Mouse (Mus musculus) kidney, embryonic 15.5 days (tissue): ENCODE measurements around the gene Tas2r143. TPM values are rescaled to one million over a fixed set of nuclear protein-coding genes. Genes with fewer than 3 reads are reported as not detected.

Experiments used
- ATAC-seq: fragments of 200-750 bp; cut with Nextera tagmentation; replicated peaks from 2 replicates; pipeline ENCODE4 v1.8.0; 2017; ENCODE audit warnings: moderate TSS enrichment; ENCODE audit not compliant: low FRiP score
- H3K27ac ChIP-seq: fragments of 300-500 bp; sonication (generic); 2 replicates; pipeline ENCODE4 v1.5.1; 2015; ENCODE audit warnings: mild to moderate bottlenecking, inconsistent platforms
- H3K27me3 ChIP-seq: fragments of 300-500 bp; sonication (generic); 2 replicates; pipeline ENCODE4 v1.6.1; 2015; ENCODE audit warnings: inconsistent platforms
- H3K36me3 ChIP-seq: fragments of 300-500 bp; sonication (generic); 2 replicates; pipeline ENCODE4 v1.6.1; 2015; ENCODE audit warnings: inconsistent platforms
- H3K4me1 ChIP-seq: fragments of 300-500 bp; sonication (generic); 2 replicates; pipeline ENCODE4 v1.6.1; 2015; ENCODE audit warnings: inconsistent platforms
- H3K4me2 ChIP-seq: fragments of 300-500 bp; sonication (generic); 2 replicates; pipeline ENCODE4 v1.6.1; 2015; ENCODE audit warnings: moderate library complexity, mild to moderate bottlenecking, inconsistent platforms
- H3K4me3 ChIP-seq: fragments of 300-500 bp; sonication (generic); replicated peaks from 2 replicates; pipeline ENCODE4 v1.5.1; 2015; ENCODE audit warnings: mild to moderate bottlenecking, inconsistent platforms
- H3K9ac ChIP-seq: fragments of 300-500 bp; sonication (generic); 2 replicates; pipeline ENCODE4 v1.6.1; 2015; ENCODE audit warnings: mild to moderate bottlenecking, inconsistent platforms
- H3K9me3 ChIP-seq: fragments of 300-500 bp; sonication (generic); replicated peaks from 2 replicates; pipeline ENCODE4 v1.6.1; 2016; ENCODE audit warnings: inconsistent platforms
- WGBS: fragments of 180-500 bp; shearing (Covaris S2); methylation state at CpG from one replicate; pipeline ENCODE4 v1.1.7; 2015; ENCODE audit warnings: mixed read lengths; 5-methylcytosine and 5-hydroxymethylcytosine counted together
- polyA plus RNA-seq: library from polyadenylated mRNA; unstranded; fragments of >200 nt; fragmentation: Nextera tagmentation; extraction: Ambion mirVana; gene quantifications from 2 replicates; pipeline ENCODE4 v1.2.1, GENCODE M21; 2015

The Tas2r143 gene
- polyA plus RNA-seq, 1 experiment from 2014 or later, result not detected

DNA sequence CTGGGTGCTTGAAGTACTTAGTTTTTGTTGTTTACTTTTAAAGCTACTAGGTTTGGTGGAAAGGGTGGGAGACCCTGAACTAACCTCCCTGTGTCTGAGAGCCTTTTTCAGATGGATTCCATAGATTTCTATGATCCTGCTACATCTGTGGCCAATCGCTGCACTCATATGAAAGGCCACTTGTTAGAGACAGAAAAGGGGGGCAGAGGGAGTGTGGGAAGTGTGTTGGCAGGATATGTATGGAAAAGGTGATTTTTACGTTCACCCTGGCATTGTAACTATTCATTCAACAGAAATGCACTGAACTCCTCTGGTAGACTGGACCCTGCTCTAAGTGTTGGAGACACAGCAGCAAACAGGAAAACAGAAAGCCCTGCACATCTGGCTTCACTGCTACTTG, 18.8 kb upstream of the Tas2r143 start:
- no peak for ATAC-seq
- Histone ChIP-seq H3K4me3 (no peak overlapping the region), H3K4me2 (no peak overlapping the region), H3K9me3 (no peaks in the 10 kb centered on the region), H3K27me3 (no peaks in the 10 kb centered on the region), H3K36me3 (no peaks in the 10 kb centered on the region), H3K4me1 (peaks cover 21% of the 10 kb centered on the region), H3K27ac (no peak overlapping the region), H3K9ac (no peak overlapping the region)
- 67% methylated on average over 2 of the region's 2 CpGs for WGBS

DNA sequence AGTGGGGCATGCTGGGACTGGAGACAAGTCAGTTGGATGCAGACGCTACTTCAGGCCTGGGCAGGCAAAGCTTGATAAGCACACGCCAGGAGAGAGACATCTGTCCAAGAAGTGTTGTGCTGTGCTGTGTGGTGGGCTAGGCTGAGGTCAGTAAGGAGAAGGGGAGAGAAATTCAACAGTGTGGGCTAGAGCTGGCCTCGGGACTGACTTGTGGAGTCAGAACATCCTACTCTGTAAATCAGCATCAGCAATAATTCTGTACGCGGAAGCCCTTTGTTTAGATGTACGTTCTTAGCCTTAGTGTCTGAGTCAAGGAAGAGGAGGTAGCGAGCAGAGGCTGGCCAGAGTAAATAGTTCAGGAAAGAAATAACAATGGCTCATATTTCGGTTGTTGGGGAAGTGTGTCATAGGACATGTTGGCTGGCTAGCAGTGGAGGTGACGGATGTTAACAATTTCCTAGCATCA, 18.1 kb upstream of the Tas2r143 start:
- no peaks in the 10 kb centered on the region for H3K9me3 ChIP-seq
- peak overlapping the region; percentile 83 for H3K27ac ChIP-seq
- H3K4me1 ChIP-seq, result peaks cover 16% of the 10 kb centered on the region
- no peak overlapping the region for H3K4me3 ChIP-seq
- H3K9ac ChIP-seq, result no peak overlapping the region
- 31% methylated on average over 9 of the region's 9 CpGs for WGBS
- peak overlapping the region; percentile 9; the same call in 1 of the 2 replicates for H3K4me2 ChIP-seq
- no peaks in the 10 kb centered on the region for H3K27me3 ChIP-seq
- ATAC-seq, result peak; percentile 76
- no peaks in the 10 kb centered on the region for H3K36me3 ChIP-seq

DNA sequence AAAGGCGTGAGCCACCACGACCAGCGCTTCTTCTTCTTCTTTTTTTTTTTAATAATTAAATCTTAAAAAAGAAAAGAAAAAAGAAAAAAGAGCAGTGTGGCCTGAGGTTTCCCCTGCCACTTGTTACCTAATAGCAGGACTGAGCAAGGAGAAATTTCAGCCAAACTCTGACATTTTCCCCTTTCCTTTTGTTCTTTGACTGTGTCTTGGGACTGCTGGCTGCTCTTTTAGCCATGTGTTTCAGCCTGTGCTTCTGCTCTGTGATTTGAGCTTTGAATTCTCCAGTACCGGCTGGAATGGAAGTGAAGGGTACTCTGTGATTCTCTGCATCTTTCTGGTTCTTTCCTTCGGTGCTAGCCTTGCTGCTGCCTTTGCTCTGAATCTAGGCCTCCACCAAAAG, 16.7 kb upstream of the Tas2r143 start:
- Histone ChIP-seq H3K9me3 (no peaks in the 10 kb centered on the region), H3K4me2 (no peak overlapping the region), H3K27ac (no peak overlapping the region), H3K4me1 (peaks cover 16% of the 10 kb centered on the region), H3K4me3 (no peak overlapping the region), H3K36me3 (no peaks in the 10 kb centered on the region), H3K27me3 (no peaks in the 10 kb centered on the region), H3K9ac (no peak overlapping the region)
- 93% methylated on average over 5 of the region's 5 CpGs for WGBS
- no peak for ATAC-seq

DNA sequence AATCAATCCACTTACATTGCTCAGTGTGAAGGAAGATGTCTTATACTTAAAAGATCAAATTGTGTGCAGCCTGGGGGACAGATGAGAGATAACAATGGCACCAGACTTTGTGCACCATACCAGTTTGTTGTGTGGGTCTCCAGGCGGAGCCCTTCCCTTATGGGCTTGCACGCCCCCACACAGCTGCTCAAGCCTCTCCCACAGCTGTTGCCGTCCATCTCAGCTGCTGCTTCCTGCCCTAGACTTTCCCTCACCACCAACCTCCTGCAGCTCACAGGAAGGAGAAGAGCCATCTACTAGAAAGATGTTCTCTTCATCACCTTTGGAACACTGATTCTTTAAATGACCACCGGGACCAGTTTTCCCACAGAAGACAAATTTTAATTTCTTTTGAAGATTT, 14.4 kb upstream of the Tas2r143 start:
- no peaks in the 10 kb centered on the region for H3K9me3 ChIP-seq
- no peak for ATAC-seq
- H3K36me3 ChIP-seq, result no peaks in the 10 kb centered on the region
- H3K4me1 ChIP-seq, result peaks cover 16% of the 10 kb centered on the region
- 43% methylated on average over 4 of the region's 4 CpGs for WGBS
- H3K27ac ChIP-seq, result no peak overlapping the region
- no peak overlapping the region for H3K4me3 ChIP-seq
- no peak overlapping the region for H3K4me2 ChIP-seq
- no peak overlapping the region for H3K9ac ChIP-seq
- no peaks in the 10 kb centered on the region for H3K27me3 ChIP-seq

DNA sequence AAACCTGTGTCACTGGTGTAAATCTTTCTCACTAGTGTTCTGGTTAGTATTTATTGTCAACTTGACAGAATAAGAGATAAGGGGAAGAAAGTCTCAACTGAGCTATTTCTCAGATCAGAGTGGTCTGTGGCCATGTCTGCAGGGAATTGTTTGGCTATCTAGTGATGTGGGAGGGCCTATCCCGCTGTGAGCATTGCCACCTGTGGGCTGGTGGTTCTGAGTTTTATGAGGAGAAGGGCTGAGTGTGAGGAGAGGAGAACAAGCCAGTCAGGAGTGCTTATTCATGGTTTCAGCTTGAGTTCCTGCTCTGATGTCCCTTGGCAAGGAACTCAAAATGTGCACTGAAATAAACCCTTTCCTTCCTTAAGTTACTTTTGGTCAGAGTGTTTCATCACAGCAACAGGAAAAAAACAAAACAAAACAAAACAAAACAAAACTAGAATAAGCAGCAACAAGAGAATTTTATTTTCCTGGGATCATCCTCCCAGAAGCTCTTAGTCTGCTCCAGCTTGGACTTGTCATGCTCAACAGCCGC, 8.2 kb upstream of the Tas2r143 start:
- Histone ChIP-seq H3K9ac (no peak overlapping the region), H3K9me3 (no peaks in the 10 kb centered on the region), H3K4me1 (peaks cover 5% of the 10 kb centered on the region), H3K27ac (peak overlapping the region; percentile 10; the same call in 1 of the 2 replicates), H3K4me3 (no peak overlapping the region), H3K27me3 (no peaks in the 10 kb centered on the region), H3K36me3 (no peaks in the 10 kb centered on the region), H3K4me2 (no peak overlapping the region)
- ATAC-seq, result peak; percentile 92
- 16% methylated on average over 2 of the region's 2 CpGs for WGBS

DNA sequence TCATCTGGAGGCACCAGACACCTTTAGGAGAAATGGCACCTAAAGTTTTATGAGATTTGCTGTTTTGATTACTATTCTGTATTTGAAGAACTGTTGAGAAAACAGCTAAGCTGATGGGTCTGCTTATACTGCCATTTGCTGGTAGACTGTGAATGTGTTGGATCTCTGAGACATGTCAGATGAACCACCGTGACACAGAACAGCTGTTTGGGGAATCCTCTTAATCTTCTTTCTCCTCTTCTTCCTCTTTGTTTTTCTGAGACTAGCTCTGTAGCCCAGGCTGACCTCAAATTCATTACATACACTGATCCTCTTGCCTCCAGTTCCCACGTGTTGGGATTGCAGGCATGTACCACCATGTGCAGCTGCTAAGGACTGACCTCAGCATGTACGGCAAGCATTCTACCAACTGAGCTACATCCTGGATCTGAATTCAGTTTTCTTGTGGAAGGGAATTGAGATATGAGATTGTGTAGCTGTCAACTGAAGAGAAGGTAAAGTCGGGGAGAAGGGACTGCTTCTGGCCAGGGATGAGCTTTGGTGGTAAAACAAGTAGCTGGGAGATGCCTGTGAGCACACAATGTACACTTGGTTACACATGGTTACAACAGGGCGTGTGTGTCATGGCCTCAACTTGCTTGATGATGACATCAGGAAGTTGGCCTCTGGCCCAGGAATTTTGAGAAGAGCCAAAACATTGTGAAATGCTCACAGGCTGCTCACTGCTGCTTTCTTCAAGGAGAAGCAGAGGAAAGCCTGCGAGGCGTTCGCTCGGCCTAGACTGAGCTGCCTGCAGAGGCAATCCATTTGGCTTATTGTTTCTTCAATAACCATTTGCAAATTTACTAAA, 3.9 kb upstream of the Tas2r143 start:
- Histone ChIP-seq H3K9ac (no peak overlapping the region), H3K27ac (0 out of 2 replicates have a peak overlapping the region, but pooled peaks have one; percentile 27), H3K9me3 (no peaks in the 10 kb centered on the region), H3K4me2 (no peak overlapping the region), H3K36me3 (no peaks in the 10 kb centered on the region), H3K27me3 (no peaks in the 10 kb centered on the region), H3K4me1 (peaks cover 5% of the 10 kb centered on the region), H3K4me3 (no peak overlapping the region)
- ATAC-seq, result peak; percentile 34; the same call in 1 of the 2 replicates
- WGBS, result 48% methylated on average over 9 of the region's 9 CpGs

DNA sequence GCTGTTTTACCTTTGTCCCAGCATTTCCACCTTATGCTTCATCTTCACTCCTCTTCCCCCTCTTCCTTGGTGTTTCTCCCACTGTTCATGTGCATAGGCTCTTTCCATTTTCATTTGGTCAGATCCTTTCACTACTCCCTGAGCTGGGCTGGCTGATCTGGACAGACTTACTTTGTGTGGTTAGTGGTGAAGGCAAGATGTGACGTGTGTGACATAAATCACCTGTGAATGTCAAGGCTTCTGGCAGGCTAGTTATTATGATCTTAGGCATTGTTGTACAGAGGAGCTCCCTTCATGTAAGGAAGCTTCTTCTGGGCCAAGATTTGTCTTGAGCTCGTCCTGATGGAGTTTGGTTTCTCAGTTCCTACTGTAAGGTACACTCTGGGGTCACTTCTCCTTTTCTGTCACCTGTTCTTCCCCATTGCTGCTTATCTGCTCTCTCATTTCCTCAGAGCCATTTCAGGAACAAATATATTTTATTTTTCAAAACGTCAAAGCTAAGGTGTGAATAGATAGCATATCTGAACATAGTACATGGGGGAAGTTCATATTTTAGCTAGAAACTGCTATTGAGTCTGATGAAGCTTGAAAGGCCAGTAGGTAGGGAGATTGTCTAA, 2.9 kb upstream of the Tas2r143 start:
- ATAC-seq, result no peak
- Histone ChIP-seq H3K9me3 (no peaks in the 10 kb centered on the region), H3K27ac (no peak overlapping the region), H3K9ac (no peak overlapping the region), H3K4me3 (no peak overlapping the region), H3K4me2 (no peak overlapping the region), H3K4me1 (peaks cover 2% of the 10 kb centered on the region; the same call in 1 of the 2 replicates), H3K27me3 (no peaks in the 10 kb centered on the region), H3K36me3 (no peaks in the 10 kb centered on the region)
- WGBS, result 66% methylated on average over 3 of the region's 3 CpGs

DNA sequence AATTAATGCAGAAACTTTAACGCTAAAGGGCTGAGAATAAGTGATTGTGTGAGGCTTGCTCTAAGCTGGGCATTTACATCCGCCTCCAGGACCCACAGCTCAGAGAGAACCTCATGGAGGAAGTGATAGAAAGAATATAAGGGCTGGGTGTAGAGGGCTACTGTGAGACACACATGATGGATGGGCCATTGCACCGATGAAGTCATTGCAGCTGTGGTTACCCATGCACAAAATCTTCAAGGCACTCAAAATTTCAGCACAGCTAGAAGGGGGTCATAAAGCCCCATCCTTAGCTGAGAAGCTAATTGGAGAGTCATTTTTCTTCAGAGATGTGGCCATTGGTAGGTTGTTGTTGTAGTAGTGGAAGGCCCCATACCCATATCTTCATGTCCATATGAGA, 1.8 kb upstream of the Tas2r143 start:
- no peaks in the 10 kb centered on the region for H3K9me3 ChIP-seq
- H3K36me3 ChIP-seq, result no peaks in the 10 kb centered on the region
- no peak overlapping the region for H3K4me2 ChIP-seq
- ATAC-seq, result no peak
- no peak overlapping the region for H3K9ac ChIP-seq
- H3K4me1 ChIP-seq, result peaks cover 2% of the 10 kb centered on the region; the same call in 1 of the 2 replicates
- 85% methylated on average over 3 of the region's 3 CpGs for WGBS
- H3K4me3 ChIP-seq, result no peak overlapping the region
- no peak overlapping the region for H3K27ac ChIP-seq
- no peaks in the 10 kb centered on the region for H3K27me3 ChIP-seq

DNA sequence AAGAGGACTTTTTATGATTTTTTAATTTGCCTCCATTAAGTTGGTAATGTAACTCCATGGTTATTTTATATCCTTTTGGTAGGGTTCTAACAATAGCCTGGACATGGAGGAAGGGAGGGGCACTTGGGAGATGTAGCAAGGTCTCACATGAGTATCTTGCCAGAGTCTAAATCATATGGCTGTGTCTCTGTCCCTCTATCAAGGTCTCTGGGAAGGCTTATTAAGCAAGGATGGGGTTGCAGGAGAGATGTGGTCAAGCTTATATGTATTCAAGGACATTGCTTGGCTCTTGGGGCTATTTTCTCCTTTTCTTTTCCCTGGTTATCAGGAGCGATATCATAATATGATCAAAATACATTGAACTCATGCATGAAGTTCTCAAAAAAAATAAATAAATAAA, 1.0 kb upstream of the Tas2r143 start:
- H3K27me3 ChIP-seq, result no peaks in the 10 kb centered on the region
- no peak overlapping the region for H3K4me3 ChIP-seq
- no peaks in the 10 kb centered on the region for H3K9me3 ChIP-seq
- H3K4me2 ChIP-seq, result no peak overlapping the region
- WGBS, result 95% methylated on average over 1 of the region's 1 CpGs
- H3K27ac ChIP-seq, result no peak overlapping the region
- ATAC-seq, result no peak
- no peaks in the 10 kb centered on the region for H3K36me3 ChIP-seq
- H3K4me1 ChIP-seq, result peaks cover 2% of the 10 kb centered on the region; the same call in 1 of the 2 replicates
- no peak overlapping the region for H3K9ac ChIP-seq

DNA sequence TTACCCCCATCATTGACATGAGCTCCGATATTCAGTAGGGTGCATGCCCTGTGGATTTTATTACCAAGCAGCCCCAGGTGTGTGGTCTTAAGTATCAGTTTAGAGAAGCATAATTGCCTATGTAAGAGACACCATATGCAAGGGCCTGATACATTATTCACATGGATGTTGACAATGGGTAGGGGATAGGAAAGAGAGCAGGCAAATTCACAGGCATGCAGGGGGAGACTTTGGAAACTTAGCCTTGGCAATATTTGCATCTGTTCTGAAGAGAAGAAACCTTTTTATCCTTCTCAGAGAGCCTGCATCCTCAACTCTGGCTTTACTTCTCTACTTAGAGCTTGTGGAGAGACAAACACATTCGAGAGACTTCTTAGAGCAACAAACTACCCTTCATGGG, 5.1 kb downstream of the Tas2r143 start, which contains the start of gene Tas2r135:
Gene Tas2r135 (plus strand): TSS at position 301 of the 400 bp plus-strand sequence.
- Histone ChIP-seq H3K9ac (no peak within 1 kb of the TSS), H3K4me2 (no peak within 1 kb of the TSS), H3K36me3 (no peaks in the 10 kb centered on the region), H3K4me1 (no peaks in the 10 kb centered on the region), H3K27ac (no peak within 1 kb of the TSS), H3K9me3 (no peaks in the 10 kb centered on the region), H3K4me3 (no peak within 1 kb of the TSS), H3K27me3 (no peaks in the 10 kb centered on the region)
- 80% methylated on average over 2 of the region's 2 CpGs for WGBS
- no peak for ATAC-seq

DNA sequence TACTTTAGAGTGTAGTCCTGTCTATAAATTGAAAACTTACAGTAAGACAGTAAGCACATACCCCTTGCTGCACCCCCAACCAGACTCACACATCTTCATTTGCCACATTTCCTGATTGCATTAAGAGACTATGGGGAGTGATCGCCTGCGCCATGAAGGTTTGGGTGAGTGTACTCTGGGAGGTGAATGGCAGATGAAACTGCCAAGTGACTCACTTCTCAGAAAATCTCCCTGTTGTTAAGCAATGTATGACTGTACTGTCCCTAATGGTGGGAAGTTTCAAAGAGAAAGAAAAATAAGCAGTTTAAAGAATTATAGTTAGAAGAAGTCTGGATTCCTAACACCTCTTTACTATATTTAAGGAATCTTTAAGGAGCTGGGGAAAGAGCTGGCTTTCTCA, 19.4 kb downstream of the Tas2r143 start:
- Histone ChIP-seq H3K36me3 (no peaks in the 10 kb centered on the region), H3K4me2 (no peak overlapping the region), H3K4me1 (no peaks in the 10 kb centered on the region), H3K27ac (no peak overlapping the region), H3K9ac (no peak overlapping the region), H3K27me3 (no peaks in the 10 kb centered on the region), H3K4me3 (no peak overlapping the region), H3K9me3 (no peaks in the 10 kb centered on the region)
- WGBS, result 91% methylated on average over 2 of the region's 2 CpGs
- no peak for ATAC-seq

DNA sequence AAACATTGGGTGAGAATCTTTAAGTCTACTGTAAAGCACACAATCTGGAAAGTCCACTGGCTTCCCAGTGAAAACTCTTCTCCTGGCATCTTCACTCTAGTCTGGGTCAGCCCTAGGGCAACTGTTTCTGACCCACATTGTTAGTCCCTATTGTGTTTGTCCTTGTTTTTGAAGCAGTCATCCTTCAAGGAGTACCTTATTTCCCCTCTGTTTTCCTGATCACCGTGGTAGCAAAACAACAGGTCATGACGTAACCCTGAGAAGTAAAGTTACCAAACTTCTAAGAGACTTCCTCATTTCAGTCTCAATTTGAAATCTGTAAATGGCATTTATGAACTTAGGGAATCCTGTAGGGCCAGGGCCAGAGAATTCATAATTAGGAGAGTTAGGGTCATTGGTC, 21.4 kb downstream of the Tas2r143 start:
- Histone ChIP-seq H3K27ac (no peak overlapping the region), H3K4me3 (no peak overlapping the region), H3K9me3 (no peaks in the 10 kb centered on the region), H3K4me2 (no peak overlapping the region), H3K4me1 (no peaks in the 10 kb centered on the region), H3K27me3 (no peaks in the 10 kb centered on the region), H3K9ac (no peak overlapping the region), H3K36me3 (no peaks in the 10 kb centered on the region)
- WGBS, result 69% methylated on average over 2 of the region's 2 CpGs
- ATAC-seq, result no peak
